In the genomic region with DNA sequence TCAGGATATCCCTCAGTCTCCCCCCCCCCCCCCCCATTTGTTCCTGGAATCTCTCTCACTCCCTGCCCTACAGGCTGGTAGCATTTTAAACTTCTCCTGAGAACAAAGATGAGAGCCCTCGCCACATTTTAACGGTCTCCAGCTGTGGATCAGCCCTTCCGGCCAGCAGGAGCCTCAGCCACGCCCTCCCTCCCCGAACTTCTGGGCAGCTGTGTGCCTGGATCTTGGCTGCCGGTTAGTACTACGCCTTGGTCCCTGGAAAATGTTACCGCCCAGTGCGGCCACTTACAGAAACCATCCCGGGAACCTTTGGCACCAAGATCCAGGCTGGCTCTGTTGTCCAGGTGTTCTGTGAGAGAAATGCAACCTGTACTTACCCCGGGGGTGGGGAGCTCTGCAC, we compare ENCODE assay signal across 8 mouse cellular contexts. TPM values are rescaled to one million over a fixed set of nuclear protein-coding genes. Genes with fewer than 3 reads are reported as not detected.
A peak's percentile ranks its signal among the peaks of the same experiment; 100 is the strongest.
DNase-seq lines count a peak whose midpoint lies in the region; ATAC-seq lines count a peak whose summit lies in the region.

No protein-coding gene starts in this region.

- no peaks in the 10 kb centered on the region for H3K9me3 ChIP-seq in forebrain, embryonic 11.5 days (ENCODE audit: control insufficient read depth, low read length)
- no peaks in the 10 kb centered on the region for H3K9me3 ChIP-seq in forebrain, embryonic 16.5 days (ENCODE audit: control insufficient read depth, low read length)
- no peaks in the 10 kb centered on the region for H3K9me3 ChIP-seq in embryonic facial prominence, embryonic 12.5 days
- H3K9me3 ChIP-seq in liver, embryonic 11.5 days (ENCODE audit: control insufficient read depth, low read length), result no peaks in the 10 kb centered on the region
- H3K9me3 ChIP-seq in neural tube, embryonic 13.5 days, result no peaks in the 10 kb centered on the region

- H3K36me3 ChIP-seq in forebrain, embryonic 11.5 days (ENCODE audit: control insufficient read depth, insufficient read depth, low read length), result no peaks in the 10 kb centered on the region
- no peaks in the 10 kb centered on the region for H3K36me3 ChIP-seq in forebrain, embryonic 16.5 days (ENCODE audit: control insufficient read depth, insufficient read depth)
- H3K36me3 ChIP-seq in embryonic facial prominence, embryonic 12.5 days, result no peaks in the 10 kb centered on the region
- H3K36me3 ChIP-seq in liver, embryonic 11.5 days (ENCODE audit: control insufficient read depth, insufficient read depth, low read length), result no peaks in the 10 kb centered on the region
- no peaks in the 10 kb centered on the region for H3K36me3 ChIP-seq in neural tube, embryonic 13.5 days

- H3K27me3 ChIP-seq in forebrain, embryonic 11.5 days (ENCODE audit: control insufficient read depth, insufficient read depth, low read length), result no peaks in the 10 kb centered on the region
- H3K27me3 ChIP-seq in forebrain, embryonic 16.5 days (replicated peaks; ENCODE audit: control insufficient read depth, insufficient read depth, low read length), result no peaks in the 10 kb centered on the region
- H3K27me3 ChIP-seq in embryonic facial prominence, embryonic 12.5 days, result no peaks in the 10 kb centered on the region
- H3K27me3 ChIP-seq in liver, embryonic 11.5 days (replicated peaks; ENCODE audit: control insufficient read depth, insufficient read depth, low read length), result no peaks in the 10 kb centered on the region
- H3K27me3 ChIP-seq in neural tube, embryonic 13.5 days, result no peaks in the 10 kb centered on the region; the same call in 1 of the 2 replicates

- peak; percentile 53; the same call in 1 of the 2 replicates for ATAC-seq in forebrain, embryonic 11.5 days (replicated peaks; ENCODE audit: low FRiP score)
- no peak for ATAC-seq in forebrain, embryonic 16.5 days
- ATAC-seq in embryonic facial prominence, embryonic 12.5 days (ENCODE audit: insufficient number of reproducible peaks, insufficient read depth, low FRiP score, low TSS enrichment), result peak; percentile 77
- 0 out of 2 replicates have a peak, but pooled peaks have one; percentile 50 for ATAC-seq in liver, embryonic 11.5 days (replicated peaks; ENCODE audit: low FRiP score)
- ATAC-seq in neural tube, embryonic 13.5 days (ENCODE audit: low read depth), result no peak

- intact Hi-C loops in heart, postnatal 25 days (cut with DNase I), result loop anchor here (5.0 kb wide), 1 partner anchor 162 kb away; no protein-coding TSS in a partner anchor

- under 1% methylated on average over 11 of the region's 11 CpGs for WGBS in forebrain, embryonic 11.5 days
- 5% methylated on average over 11 of the region's 11 CpGs for WGBS in forebrain, embryonic 16.5 days
- WGBS in embryonic facial prominence, embryonic 12.5 days, result 1% methylated on average over 11 of the region's 11 CpGs
- WGBS in liver, embryonic 11.5 days, result 4% methylated on average over 11 of the region's 11 CpGs
- 6% methylated on average over 11 of the region's 11 CpGs for WGBS in neural tube, embryonic 13.5 days

- no peak overlapping the region for H3K27ac ChIP-seq in forebrain, embryonic 11.5 days (ENCODE audit: low read depth, low read length)
- no peak overlapping the region for H3K27ac ChIP-seq in forebrain, embryonic 16.5 days (ENCODE audit: low read length)
- H3K27ac ChIP-seq in embryonic facial prominence, embryonic 12.5 days, result peak overlapping the region; percentile 31; the same call in 1 of the 2 replicates
- H3K27ac ChIP-seq in liver, embryonic 11.5 days (ENCODE audit: low read depth, low read length), result no peak overlapping the region
- H3K27ac ChIP-seq in neural tube, embryonic 13.5 days (replicated peaks), result no peak overlapping the region

- DNase-seq in forebrain, embryonic 11.5 days (ENCODE audit: low spot score), result peak; percentile 62
- peak; percentile 70 for DNase-seq in heart, postnatal 25 days (ENCODE audit: low spot score)
- DNase-seq in liver, embryonic 11.5 days (ENCODE audit: low spot score), result no peak
- DNase-seq in c-Kit-positive CD71-positive TER-119-positive erythroid progenitor cells, embryonic 14.5 days (ENCODE audit: low spot score), result no peak
- no peak for DNase-seq in frontal cortex, postnatal 36 days (ENCODE audit: low spot score in 2 of 2)

- peak overlapping the region; percentile 23; the same call in 1 of the 2 replicates for H3K9ac ChIP-seq in forebrain, embryonic 11.5 days (ENCODE audit: low read length)
- H3K9ac ChIP-seq in forebrain, embryonic 16.5 days (replicated peaks; ENCODE audit: low read depth, low read length), result no peak overlapping the region
- H3K9ac ChIP-seq in embryonic facial prominence, embryonic 12.5 days, result no peak overlapping the region
- 0 out of 2 replicates have a peak overlapping the region, but pooled peaks have one; percentile 25 for H3K9ac ChIP-seq in liver, embryonic 11.5 days (ENCODE audit: low read depth, low read length)
- no peak overlapping the region for H3K9ac ChIP-seq in neural tube, embryonic 13.5 days

- no peaks in the 10 kb centered on the region; the same call in 1 of the 2 replicates for H3K4me1 ChIP-seq in forebrain, embryonic 11.5 days (replicated peaks; ENCODE audit: control insufficient read depth, insufficient read depth, low read length)
- no peaks in the 10 kb centered on the region for H3K4me1 ChIP-seq in forebrain, embryonic 16.5 days (replicated peaks; ENCODE audit: control insufficient read depth, insufficient read depth, low read length)
- peaks cover 6% of the 10 kb centered on the region for H3K4me1 ChIP-seq in embryonic facial prominence, embryonic 12.5 days
- H3K4me1 ChIP-seq in liver, embryonic 11.5 days (replicated peaks; ENCODE audit: control insufficient read depth, insufficient read depth, low read length), result peaks cover 7% of the 10 kb centered on the region
- H3K4me1 ChIP-seq in neural tube, embryonic 13.5 days (replicated peaks), result 0 out of 2 replicates have a peak, but pooled peaks cover 5% of the 10 kb centered on the region

- H3K4me3 ChIP-seq in forebrain, embryonic 11.5 days (ENCODE audit: low read depth, low read length), result no peak overlapping the region; the same call in 1 of the 2 replicates
- no peak overlapping the region for H3K4me3 ChIP-seq in forebrain, embryonic 16.5 days (replicated peaks; ENCODE audit: low read length)
- 0 out of 2 replicates have a peak overlapping the region, but pooled peaks have one; percentile 5 for H3K4me3 ChIP-seq in embryonic facial prominence, embryonic 12.5 days
- H3K4me3 ChIP-seq in liver, embryonic 11.5 days (ENCODE audit: low read depth, low read length), result no peak overlapping the region; the same call in 1 of the 2 replicates
- no peak overlapping the region for H3K4me3 ChIP-seq in neural tube, embryonic 13.5 days

- peak overlapping the region; percentile 34; the same call in 1 of the 2 replicates for H3K4me2 ChIP-seq in forebrain, embryonic 11.5 days (ENCODE audit: low read depth, low read length, severe bottlenecking)
- no peak overlapping the region for H3K4me2 ChIP-seq in forebrain, embryonic 16.5 days (ENCODE audit: low read length)
- peak overlapping the region; percentile 43 for H3K4me2 ChIP-seq in embryonic facial prominence, embryonic 12.5 days (replicated peaks)
- H3K4me2 ChIP-seq in liver, embryonic 11.5 days, result peak overlapping the region; percentile 59
- H3K4me2 ChIP-seq in neural tube, embryonic 13.5 days, result peak overlapping the region; percentile 34

RNA-seq across cellular contexts. Expression of a gene that starts 20.4 kb away (rescaled TPM):
- polyA plus RNA-seq in forebrain, embryonic 11.5 days (2014; fragmentation: Nextera tagmentation; extraction: Ambion mirVana), result 5.1 and 5.3 TPM in 2 replicates
- polyA plus RNA-seq in forebrain, embryonic 16.5 days (2015; fragmentation: Nextera tagmentation; extraction: Ambion mirVana), result 3.2 and 3.4 TPM in 2 replicates
- 5.4 and 6.3 TPM in 2 replicates for polyA plus RNA-seq in embryonic facial prominence, embryonic 12.5 days (2016; fragmentation: Nextera tagmentation; extraction: Ambion mirVana)
- 10 to 100 TPM; 31.0 to 34.9 TPM for total RNA-seq in heart, postnatal 25 days (2021)
- polyA plus RNA-seq in liver, embryonic 11.5 days (2014; fragmentation: Nextera tagmentation; extraction: Ambion mirVana), result 1.6 and 2.4 TPM in 2 replicates
- 3.2 and 3.5 TPM in 2 replicates for polyA plus RNA-seq in neural tube, embryonic 13.5 days (2015; fragmentation: Nextera tagmentation; extraction: Ambion mirVana)

Comparison
In these comparisons a context has a peak if more than half of its experiments do, and no peak if none do; other contexts are left out.
1. ATAC-seq: peak in forebrain, embryonic 11.5 days (single experiment), embryonic facial prominence, embryonic 12.5 days (single experiment) and liver, embryonic 11.5 days (single experiment); none in forebrain, embryonic 16.5 days (single experiment) and neural tube, embryonic 13.5 days (single experiment).
2. H3K9ac ChIP-seq: peak in forebrain, embryonic 11.5 days (single experiment) and liver, embryonic 11.5 days (single experiment); none in forebrain, embryonic 16.5 days (single experiment), embryonic facial prominence, embryonic 12.5 days (single experiment) and neural tube, embryonic 13.5 days (single experiment).
3. DNase-seq: peak in forebrain, embryonic 11.5 days (single experiment) and heart, postnatal 25 days (single experiment); none in liver, embryonic 11.5 days (single experiment), c-Kit-positive CD71-positive TER-119-positive erythroid progenitor cells, embryonic 14.5 days (single experiment) and frontal cortex, postnatal 36 days (0 of 2).